Mouse (Mus musculus): ENCODE data around the gene Pih1d1. TPM values are rescaled to one million over a fixed set of nuclear protein-coding genes. Genes with fewer than 3 reads are reported as not detected.
"Not testable (repeated sequence)": the region's sequence is repeated elsewhere in the genome, so short reads cannot be mapped to it uniquely, and the experiment has no call there.

The Pih1d1 gene
- polyA plus RNA-seq, 1 experiment from 2014 or later = 86.2 TPM

DNA sequence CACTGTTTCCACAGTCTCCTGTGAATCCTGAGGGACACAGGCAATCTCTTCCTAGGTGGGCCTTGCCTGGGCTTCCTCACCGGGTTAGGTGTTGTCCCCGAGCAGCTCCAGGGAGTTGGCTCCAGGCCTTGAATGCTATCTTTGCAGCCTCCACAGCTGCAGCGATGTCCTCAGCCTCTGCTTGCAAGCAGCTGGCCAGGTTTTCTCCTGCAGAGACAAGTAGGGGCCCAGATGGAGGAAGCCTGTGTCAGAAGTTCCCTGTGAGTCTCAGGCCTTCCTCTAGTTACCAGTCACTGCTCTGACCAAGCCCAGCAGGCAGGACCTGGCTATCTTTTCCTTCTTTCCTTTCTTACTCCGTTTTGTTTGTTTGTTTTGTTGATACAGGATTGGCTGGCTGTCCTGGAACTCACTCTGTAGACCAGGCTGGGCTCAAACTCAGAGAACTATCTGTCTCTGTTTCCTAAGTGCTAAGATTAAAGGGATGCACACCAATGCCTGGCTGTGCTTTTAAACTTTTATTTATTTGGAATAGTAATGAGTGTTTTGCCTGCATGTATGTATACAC lies 5.5 kb upstream of the Pih1d1 start:
- Histone ChIP-seq H3K27me3 (replicated peaks; ENCODE audit: control insufficient read depth, insufficient read depth, low read length) (no peaks in the 10 kb centered on the region), H3K4me3 (ENCODE audit: low read depth, low read length) (no peak overlapping the region), H3K4me2 (no peak overlapping the region), H3K9ac (ENCODE audit: low read depth, low read length) (no peak overlapping the region), H3K27ac (ENCODE audit: low read depth, low read length) (0 out of 2 replicates have a peak overlapping the region, but pooled peaks have one; percentile 2), H3K36me3 (ENCODE audit: control insufficient read depth, insufficient read depth, low read length) (peaks cover 11% of the 10 kb centered on the region), H3K9me3 (ENCODE audit: control insufficient read depth, low read length) (no peaks in the 10 kb centered on the region), H3K4me1 (replicated peaks; ENCODE audit: control insufficient read depth, insufficient read depth, low read length) (peaks cover 11% of the 10 kb centered on the region)
- WGBS = 68% methylated on average over 4 of the region's 4 CpGs
- ATAC-seq (replicated peaks; ENCODE audit: low FRiP score) (no peak), DNase-seq (ENCODE audit: low spot score) (no peak)

DNA sequence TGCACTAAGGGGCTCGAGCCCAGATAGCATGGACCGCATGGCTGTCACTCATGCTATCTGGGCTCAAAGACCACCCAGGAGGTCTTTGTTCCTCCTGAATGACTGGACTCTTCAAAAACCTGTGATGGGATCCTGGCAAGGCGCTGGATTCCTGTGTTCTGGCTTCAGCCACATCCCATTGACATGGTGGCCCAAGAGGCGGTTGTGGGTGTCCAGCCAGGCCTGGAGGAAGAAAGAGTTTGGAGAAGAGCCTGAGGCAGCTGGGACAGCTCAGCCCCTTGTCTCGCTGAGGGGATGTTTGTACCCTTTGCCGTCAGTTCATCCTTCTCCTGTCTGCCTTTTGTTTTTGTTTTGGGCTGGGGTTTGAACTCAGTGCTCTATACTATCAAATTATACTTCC lies 4.6 kb upstream of the Pih1d1 start:
- Histone ChIP-seq H3K4me3 (ENCODE audit: low read depth, low read length) (no peak overlapping the region), H3K36me3 (ENCODE audit: control insufficient read depth, insufficient read depth, low read length) (peaks cover 7% of the 10 kb centered on the region), H3K9ac (ENCODE audit: low read depth, low read length) (no peak overlapping the region), H3K4me1 (replicated peaks; ENCODE audit: control insufficient read depth, insufficient read depth, low read length) (peaks cover 11% of the 10 kb centered on the region), H3K27me3 (replicated peaks; ENCODE audit: control insufficient read depth, insufficient read depth, low read length) (no peaks in the 10 kb centered on the region), H3K9me3 (ENCODE audit: control insufficient read depth, low read length) (no peaks in the 10 kb centered on the region), H3K27ac (ENCODE audit: low read depth, low read length) (no peak overlapping the region; the same call in 1 of the 2 replicates), H3K4me2 (no peak overlapping the region)
- WGBS = 65% methylated on average over 6 of the region's 6 CpGs
- ATAC-seq (replicated peaks; ENCODE audit: low FRiP score) = no peak
- DNase-seq (ENCODE audit: low spot score) = no peak

DNA sequence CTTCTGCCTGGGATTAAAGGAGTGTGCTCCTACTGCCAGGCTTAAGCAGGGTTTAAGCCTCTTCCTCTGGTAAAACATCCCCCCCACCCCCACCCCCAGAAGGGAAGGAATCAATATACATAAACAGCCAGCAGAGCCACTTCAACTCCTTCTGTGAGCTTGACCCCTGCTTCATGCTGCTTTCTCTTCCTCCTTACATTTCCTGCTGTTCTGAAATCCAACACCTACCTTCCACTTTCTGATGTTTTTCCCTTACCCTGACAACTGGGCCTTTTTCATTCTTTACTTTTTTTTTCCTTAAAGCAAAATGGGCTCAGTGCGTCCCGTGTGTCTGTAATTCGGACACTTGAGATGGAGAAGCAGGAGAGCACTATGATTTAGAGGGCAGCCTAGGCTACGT lies 3.8 kb upstream of the Pih1d1 start:
- Histone ChIP-seq H3K27me3 (replicated peaks; ENCODE audit: control insufficient read depth, insufficient read depth, low read length) (no peaks in the 10 kb centered on the region), H3K9ac (ENCODE audit: low read depth, low read length) (no peak overlapping the region), H3K4me2 (no peak overlapping the region), H3K4me1 (replicated peaks; ENCODE audit: control insufficient read depth, insufficient read depth, low read length) (peaks cover 15% of the 10 kb centered on the region), H3K27ac (ENCODE audit: low read depth, low read length) (no peak overlapping the region), H3K4me3 (ENCODE audit: low read depth, low read length) (no peak overlapping the region), H3K36me3 (ENCODE audit: control insufficient read depth, insufficient read depth, low read length) (peaks cover 5% of the 10 kb centered on the region; the same call in 1 of the 2 replicates), H3K9me3 (ENCODE audit: control insufficient read depth, low read length) (no peaks in the 10 kb centered on the region)
- WGBS = 76% methylated on average over 4 of the region's 4 CpGs
- DNase-seq (ENCODE audit: low spot score) = no peak
- ATAC-seq (replicated peaks; ENCODE audit: low FRiP score) = no peak

DNA sequence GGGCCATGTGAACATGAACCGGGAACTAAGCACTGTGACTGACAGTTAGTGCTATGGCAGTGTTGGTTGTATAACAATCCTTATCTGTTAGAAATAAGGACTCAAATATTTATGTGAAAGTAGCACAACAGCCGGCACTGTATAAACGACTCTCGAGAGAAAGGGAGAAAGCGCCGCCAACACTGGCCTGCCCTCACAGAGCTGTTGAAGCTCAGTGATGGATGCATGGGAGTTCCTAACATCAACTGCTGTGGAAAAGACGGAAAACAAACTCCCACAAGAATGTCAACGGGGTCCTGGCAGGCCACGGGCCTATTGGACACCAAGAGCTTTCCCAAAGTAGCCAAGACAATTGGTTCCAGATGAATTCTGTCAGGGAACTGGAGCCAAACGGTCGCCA lies 2.8 kb upstream of the Pih1d1 start:
- H3K27ac ChIP-seq (ENCODE audit: low read depth, low read length) = no peak overlapping the region
- ATAC-seq (replicated peaks; ENCODE audit: low FRiP score) (no peak), DNase-seq (ENCODE audit: low spot score) (no peak)
- H3K4me1 ChIP-seq (replicated peaks; ENCODE audit: control insufficient read depth, insufficient read depth, low read length) = peaks cover 18% of the 10 kb centered on the region
- 65% methylated on average over 11 of the region's 11 CpGs for WGBS
- H3K27me3 ChIP-seq (replicated peaks; ENCODE audit: control insufficient read depth, insufficient read depth, low read length) = no peaks in the 10 kb centered on the region
- no peak overlapping the region for H3K4me2 ChIP-seq
- H3K4me3 ChIP-seq (ENCODE audit: low read depth, low read length) = no peak overlapping the region
- no peaks in the 10 kb centered on the region for H3K9me3 ChIP-seq (ENCODE audit: control insufficient read depth, low read length)
- no peak overlapping the region for H3K9ac ChIP-seq (ENCODE audit: low read depth, low read length)
- 0 out of 2 replicates have a peak, but pooled peaks cover 3% of the 10 kb centered on the region for H3K36me3 ChIP-seq (ENCODE audit: control insufficient read depth, insufficient read depth, low read length)

DNA sequence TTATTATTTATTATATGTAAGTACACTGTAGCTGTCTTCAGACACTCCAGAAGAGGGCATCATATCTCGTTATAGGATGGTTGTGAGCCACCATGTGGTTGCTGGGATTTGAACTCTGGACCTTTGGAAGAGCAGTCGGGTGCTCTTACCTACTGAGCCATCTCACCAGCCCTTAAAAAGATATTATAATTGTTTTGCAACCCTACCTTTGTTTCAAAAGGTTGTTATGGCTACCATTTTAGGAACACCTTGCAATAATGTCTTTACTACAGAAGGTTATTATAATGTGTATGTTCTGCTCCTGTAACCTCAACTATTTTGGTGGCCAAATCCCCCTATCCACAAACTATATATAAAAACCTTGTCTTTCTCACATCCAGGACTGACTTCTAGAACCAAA lies 1.1 kb upstream of the Pih1d1 start:
- H3K9me3 ChIP-seq (ENCODE audit: control insufficient read depth, low read length); H3K27me3 ChIP-seq (replicated peaks; ENCODE audit: control insufficient read depth, insufficient read depth, low read length); H3K36me3 ChIP-seq (ENCODE audit: control insufficient read depth, insufficient read depth, low read length); ATAC-seq (replicated peaks; ENCODE audit: low FRiP score); DNase-seq (ENCODE audit: low spot score); H3K27ac ChIP-seq (ENCODE audit: low read depth, low read length): not testable (repeated sequence)
- Histone ChIP-seq H3K4me2 (peak overlapping the region; percentile 70), H3K4me3 (ENCODE audit: low read depth, low read length) (peak overlapping the region; percentile 71), H3K4me1 (replicated peaks; ENCODE audit: control insufficient read depth, insufficient read depth, low read length) (peaks cover 17% of the 10 kb centered on the region), H3K9ac (ENCODE audit: low read depth, low read length) (peak overlapping the region; percentile 82)
- WGBS = 82% methylated on average over 2 of the region's 2 CpGs

DNA sequence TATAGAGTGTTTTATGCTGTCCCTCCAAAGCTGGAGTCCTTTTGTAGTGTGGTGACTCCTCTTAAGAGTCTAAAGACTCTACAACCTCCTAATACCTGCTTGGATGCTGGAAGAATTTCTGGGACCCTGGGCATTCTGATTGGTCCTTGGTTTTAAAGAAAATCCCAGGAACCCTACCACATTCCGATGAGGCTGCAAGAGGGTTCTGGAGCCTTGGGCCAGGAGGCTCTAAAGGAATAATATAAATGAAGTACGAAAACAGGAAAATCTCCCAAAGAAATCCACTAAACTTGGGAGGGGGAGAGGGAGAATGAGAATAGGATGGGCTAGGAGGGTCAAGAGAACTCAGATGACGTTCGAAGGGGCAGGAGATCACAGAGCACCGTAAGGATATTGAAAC lies 517 bp upstream of the Pih1d1 start:
- H3K9me3 ChIP-seq (ENCODE audit: control insufficient read depth, low read length) = no peaks in the 10 kb centered on the region
- H3K9ac ChIP-seq (ENCODE audit: low read depth, low read length) = peak overlapping the region; percentile 82
- 1% methylated on average over 5 of the region's 5 CpGs for WGBS
- H3K4me2 ChIP-seq = peak overlapping the region; percentile 70
- ATAC-seq (replicated peaks; ENCODE audit: low FRiP score) (no peak), DNase-seq (ENCODE audit: low spot score) (no peak)
- no peaks in the 10 kb centered on the region for H3K36me3 ChIP-seq (ENCODE audit: control insufficient read depth, insufficient read depth, low read length)
- H3K27me3 ChIP-seq (replicated peaks; ENCODE audit: control insufficient read depth, insufficient read depth, low read length) = no peaks in the 10 kb centered on the region
- H3K27ac ChIP-seq (ENCODE audit: low read depth, low read length) = peak overlapping the region; percentile 93
- H3K4me3 ChIP-seq (ENCODE audit: low read depth, low read length) = peak overlapping the region; percentile 71
- peaks cover 12% of the 10 kb centered on the region for H3K4me1 ChIP-seq (replicated peaks; ENCODE audit: control insufficient read depth, insufficient read depth, low read length)

DNA sequence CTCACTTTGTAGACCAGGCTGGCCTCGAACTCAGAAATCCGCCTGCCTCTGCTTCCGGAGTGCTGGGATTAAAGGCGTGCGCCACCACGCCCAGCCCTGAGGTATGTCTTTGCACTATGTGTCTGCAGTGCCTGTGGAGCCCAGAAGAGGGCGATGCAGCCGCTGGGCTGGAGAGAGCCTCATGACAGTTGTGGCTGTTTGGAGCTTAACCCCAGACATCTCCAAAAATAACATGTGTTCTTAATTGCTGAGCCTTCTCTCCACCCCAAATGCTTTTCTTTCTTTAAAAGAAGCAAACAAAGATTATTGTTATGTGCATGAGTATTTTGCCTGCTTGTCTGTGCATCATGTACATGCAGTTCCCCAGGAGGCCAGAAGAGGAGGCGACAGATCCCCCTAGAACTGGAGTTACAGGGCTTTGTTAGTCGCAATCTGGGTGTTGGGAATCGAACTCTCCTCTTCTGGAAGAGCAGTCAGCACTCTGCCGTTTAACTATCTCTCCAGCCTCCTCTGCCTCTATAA lies 951 bp downstream of the Pih1d1 start:
- no peaks in the 10 kb centered on the region for H3K9me3 ChIP-seq (ENCODE audit: control insufficient read depth, low read length)
- no peaks in the 10 kb centered on the region for H3K27me3 ChIP-seq (replicated peaks; ENCODE audit: control insufficient read depth, insufficient read depth, low read length)
- DNase-seq (ENCODE audit: low spot score) = no peak
- H3K4me2 ChIP-seq = peak overlapping the region; percentile 70
- H3K27ac ChIP-seq (ENCODE audit: low read depth, low read length) = peak overlapping the region; percentile 93; the same call in 1 of the 2 replicates
- 68% methylated on average over 12 of the region's 12 CpGs for WGBS
- peak overlapping the region; percentile 71 for H3K4me3 ChIP-seq (ENCODE audit: low read depth, low read length)
- H3K36me3 ChIP-seq (ENCODE audit: control insufficient read depth, insufficient read depth, low read length) = 0 out of 2 replicates have a peak, but pooled peaks cover 2% of the 10 kb centered on the region
- peak; percentile 7; the same call in 1 of the 2 replicates for ATAC-seq (replicated peaks; ENCODE audit: low FRiP score)
- no peak overlapping the region for H3K9ac ChIP-seq (ENCODE audit: low read depth, low read length)
- H3K4me1 ChIP-seq (replicated peaks; ENCODE audit: control insufficient read depth, insufficient read depth, low read length) = peaks cover 12% of the 10 kb centered on the region

DNA sequence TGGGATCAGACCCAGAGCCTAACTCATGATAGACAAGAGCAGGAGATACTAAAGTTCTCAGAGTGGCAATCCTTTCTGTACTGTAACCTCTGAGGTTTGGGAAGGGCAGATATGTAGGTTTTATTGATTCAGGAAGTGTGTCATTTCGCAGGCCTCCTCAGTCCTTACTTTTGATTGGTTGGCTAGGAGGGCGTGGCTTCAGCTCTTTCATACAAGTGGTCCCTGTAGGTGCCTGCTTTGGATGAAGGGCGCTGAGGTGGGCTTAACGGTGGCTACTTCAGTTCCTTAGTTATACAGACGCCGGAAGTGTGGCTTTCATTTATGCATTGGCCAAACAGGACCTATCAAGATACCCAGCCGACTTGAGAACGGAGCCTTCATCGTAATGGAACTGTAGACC lies 1.5 kb downstream of the Pih1d1 start:
- H3K4me2 ChIP-seq = no peak overlapping the region; the same call in none of the 2 replicates
- WGBS = 80% methylated on average over 9 of the region's 9 CpGs

GRCm38 (mm10) chr7:45156206-45156605 lies 2.1 kb downstream of the Pih1d1 start:
- Histone ChIP-seq H3K4me3 (ENCODE audit: low read depth, low read length) (no peak overlapping the region), H3K36me3 (ENCODE audit: control insufficient read depth, insufficient read depth, low read length) (peaks cover 2% of the 10 kb centered on the region; the same call in 1 of the 2 replicates), H3K9ac (ENCODE audit: low read depth, low read length) (no peak overlapping the region), H3K27ac (ENCODE audit: low read depth, low read length) (no peak overlapping the region), H3K4me2 (no peak overlapping the region; the same call in 1 of the 2 replicates), H3K4me1 (replicated peaks; ENCODE audit: control insufficient read depth, insufficient read depth, low read length) (peaks cover 10% of the 10 kb centered on the region), H3K27me3 (replicated peaks; ENCODE audit: control insufficient read depth, insufficient read depth, low read length) (no peaks in the 10 kb centered on the region), H3K9me3 (ENCODE audit: control insufficient read depth, low read length) (no peaks in the 10 kb centered on the region)
- ATAC-seq (replicated peaks; ENCODE audit: low FRiP score) (no peak), DNase-seq (ENCODE audit: low spot score) (no peak)
- 93% methylated on average over 15 of the region's 15 CpGs for WGBS

More for the DNA sequence above, 1.5 kb downstream of the Pih1d1 start:
- H3K9ac ChIP-seq (ENCODE audit: low read depth, low read length) = no peak overlapping the region
- no peak overlapping the region; the same call in 1 of the 2 replicates for H3K27ac ChIP-seq (ENCODE audit: low read depth, low read length)
- 0 out of 2 replicates have a peak, but pooled peaks cover 2% of the 10 kb centered on the region for H3K36me3 ChIP-seq (ENCODE audit: control insufficient read depth, insufficient read depth, low read length)
- no peaks in the 10 kb centered on the region for H3K27me3 ChIP-seq (replicated peaks; ENCODE audit: control insufficient read depth, insufficient read depth, low read length)
- H3K9me3 ChIP-seq (ENCODE audit: control insufficient read depth, low read length) = no peaks in the 10 kb centered on the region
- peaks cover 12% of the 10 kb centered on the region for H3K4me1 ChIP-seq (replicated peaks; ENCODE audit: control insufficient read depth, insufficient read depth, low read length)
- no peak overlapping the region for H3K4me3 ChIP-seq (ENCODE audit: low read depth, low read length)
- no peak for DNase-seq (ENCODE audit: low spot score)
- ATAC-seq (replicated peaks; ENCODE audit: low FRiP score) = no peak

Data from liver, embryonic 11.5 days (tissue).